Mouse (Mus musculus) right cerebral cortex, postnatal 4 days (tissue): ENCODE measurements around the gene Fzd7.
"Not testable (repeated sequence)": the region's sequence is repeated elsewhere in the genome, so short reads cannot be mapped to it uniquely, and the experiment has no call there.

Source experiments
- DNase-seq: peaks from one replicate; pipeline ENCODE4 v3.0.0-alpha.2; 2022

Gene Fzd7

DNA sequence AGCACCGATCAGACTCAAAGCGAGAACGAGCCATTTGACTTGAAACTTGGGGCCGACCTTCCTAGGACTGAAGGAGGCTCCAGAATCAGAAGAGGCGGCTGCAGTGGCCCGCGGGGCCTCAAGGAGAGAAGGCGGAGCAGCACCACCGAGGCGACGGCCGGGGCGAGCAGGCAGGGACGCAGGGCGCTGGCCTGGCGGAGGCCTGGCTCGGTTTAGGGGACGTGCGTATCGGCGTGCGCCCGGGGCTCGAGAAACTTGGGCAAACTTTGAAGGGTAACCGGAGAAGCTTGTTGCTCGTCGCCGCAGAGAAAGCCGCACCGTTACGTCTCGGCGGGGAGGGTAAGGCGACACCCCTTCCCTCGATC, at the start of gene Fzd7:
Gene Fzd7 (plus strand): TSS at position 94 of the 365 bp plus-strand sequence.
- peak; percentile 23 for DNase-seq

DNA sequence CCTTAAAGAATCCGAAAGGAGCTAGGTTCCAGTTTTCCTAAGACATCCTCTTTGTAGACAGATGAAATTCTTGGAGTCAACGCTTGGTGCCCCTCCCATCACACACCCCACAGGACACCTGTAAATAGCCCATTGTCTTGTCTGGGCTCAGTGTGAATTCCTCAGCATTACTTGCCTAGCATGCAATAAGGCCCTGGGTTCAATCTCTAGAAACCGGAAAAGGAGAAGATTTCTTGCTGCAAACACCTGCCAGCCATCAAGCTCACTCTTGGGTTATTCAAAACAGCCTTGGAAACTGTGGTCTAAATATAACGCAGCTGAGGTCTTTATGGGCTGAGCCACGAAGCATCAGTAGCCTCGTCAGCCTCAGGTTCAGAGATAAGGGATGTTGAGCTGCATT, 48.9 kb upstream of the Fzd7 start:
- no peak for DNase-seq

DNA sequence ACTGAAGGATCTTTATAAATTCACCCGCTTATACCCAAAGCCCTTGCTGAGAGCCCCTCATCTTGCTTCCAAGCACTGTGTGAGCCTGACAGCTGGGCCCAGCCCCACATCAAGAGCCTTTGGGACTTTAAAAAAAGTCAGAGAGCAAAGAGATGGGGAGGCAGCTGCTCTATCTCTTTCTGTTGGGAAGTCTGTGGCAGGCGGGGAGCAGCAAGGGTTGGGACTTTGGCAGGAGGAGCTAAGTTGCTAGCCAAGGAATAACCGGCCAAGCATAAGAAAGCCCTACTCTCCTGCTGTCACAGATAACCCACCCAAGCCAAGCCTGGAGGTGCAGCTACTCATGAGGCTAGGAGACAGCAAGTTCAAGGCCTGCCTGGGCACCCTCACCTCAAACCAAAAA, 48.2 kb upstream of the Fzd7 start:
- no peak for DNase-seq

DNA sequence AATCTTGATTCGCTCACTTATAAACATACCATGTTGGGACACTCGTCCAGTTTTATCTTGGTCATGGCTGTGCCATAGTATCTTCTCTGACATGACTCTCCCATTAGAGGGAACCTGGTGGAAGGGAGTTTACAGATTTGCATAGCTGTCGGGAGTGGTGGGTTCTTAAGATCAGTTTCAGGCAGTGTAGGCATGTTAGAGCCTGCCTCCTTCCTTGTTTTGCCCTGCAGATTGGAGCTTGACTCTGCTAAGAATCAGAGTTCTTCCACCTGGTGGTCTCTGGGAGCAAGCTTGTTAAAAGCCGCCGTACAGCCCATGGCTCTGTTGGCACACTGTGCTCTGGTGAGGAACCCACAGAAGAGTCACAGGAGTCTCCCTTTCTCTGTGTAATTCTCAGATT, 47.0 kb upstream of the Fzd7 start:
- DNase-seq, result no peak

DNA sequence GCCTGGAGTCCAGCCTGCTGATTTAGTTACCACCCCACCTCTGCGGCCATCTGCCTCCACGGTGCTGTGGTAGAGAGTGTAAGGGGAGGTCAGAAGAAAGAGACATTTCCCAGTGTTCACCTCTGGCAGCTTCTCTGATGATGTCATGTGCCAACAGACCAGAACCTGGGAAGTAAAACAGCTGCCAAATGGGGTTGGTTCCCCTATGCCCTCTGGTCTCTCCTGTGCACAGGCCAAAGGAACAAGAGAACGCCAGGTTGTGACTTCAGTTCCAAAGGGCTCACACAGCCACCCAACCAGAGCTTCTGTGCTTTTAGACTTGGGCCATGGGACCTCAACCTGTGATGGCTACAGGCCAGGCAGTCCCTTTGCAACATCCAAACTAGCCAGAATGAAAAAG, 45.9 kb upstream of the Fzd7 start:
- DNase-seq, result no peak

DNA sequence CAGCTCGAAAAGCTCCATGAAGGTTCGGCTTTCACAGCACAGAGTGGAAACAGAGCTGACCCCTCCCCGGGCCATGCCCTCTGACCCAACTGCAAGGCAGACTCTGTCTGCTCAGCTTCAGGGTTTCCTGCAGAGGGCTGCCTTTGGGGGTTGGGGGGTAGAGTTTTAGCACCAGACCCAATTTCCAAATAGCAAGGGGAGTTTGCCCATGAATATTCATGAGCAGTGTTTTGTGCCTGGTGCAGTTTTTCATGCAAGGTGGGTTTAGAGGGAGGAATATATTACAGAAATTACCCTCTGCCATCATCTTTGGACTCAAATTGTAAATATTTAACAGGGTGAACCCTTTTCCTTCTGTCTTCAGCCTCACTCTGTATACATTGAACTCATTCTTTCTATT, 44.3 kb upstream of the Fzd7 start:
- DNase-seq, result no peak

DNA sequence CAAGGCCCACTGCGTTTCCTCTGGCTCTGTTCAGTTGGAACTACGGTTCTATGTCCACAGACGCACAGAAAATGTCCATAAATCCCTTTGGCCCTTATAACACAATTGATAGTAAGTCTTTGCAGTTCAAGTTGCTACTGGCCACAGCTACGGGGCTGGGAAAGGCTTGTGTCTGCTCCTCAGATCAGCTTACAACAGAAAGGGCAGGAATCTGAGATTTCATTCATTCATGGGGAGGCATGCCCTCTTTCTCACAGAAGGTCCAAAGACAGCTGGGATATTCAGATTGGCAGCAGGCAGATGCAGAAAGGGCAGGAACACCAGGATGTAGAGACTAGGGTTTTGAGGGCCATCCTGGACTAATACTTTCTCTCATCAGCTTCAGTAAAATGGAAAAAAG, 43.9 kb upstream of the Fzd7 start:
- DNase-seq, result no peak

DNA sequence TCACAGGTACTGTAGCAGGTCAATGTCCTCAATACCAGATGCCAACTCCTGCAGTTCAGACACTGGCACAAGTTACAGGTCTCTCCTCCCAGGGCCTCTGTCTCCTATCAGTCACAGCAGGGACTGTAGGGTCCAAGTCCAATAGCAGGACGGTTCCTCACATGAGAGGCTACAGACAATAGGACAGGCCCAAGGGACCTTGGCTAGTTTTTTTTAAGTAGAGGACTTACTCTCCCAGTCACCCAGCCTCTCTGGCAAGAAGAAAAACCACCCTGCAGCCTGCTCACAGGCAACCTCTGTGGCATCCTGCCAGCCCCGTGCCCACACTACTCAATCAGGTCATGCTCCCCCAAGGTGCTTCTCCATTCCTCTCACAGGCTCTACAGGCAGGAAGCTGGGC, 43.0 kb upstream of the Fzd7 start:
- DNase-seq, result no peak

DNA sequence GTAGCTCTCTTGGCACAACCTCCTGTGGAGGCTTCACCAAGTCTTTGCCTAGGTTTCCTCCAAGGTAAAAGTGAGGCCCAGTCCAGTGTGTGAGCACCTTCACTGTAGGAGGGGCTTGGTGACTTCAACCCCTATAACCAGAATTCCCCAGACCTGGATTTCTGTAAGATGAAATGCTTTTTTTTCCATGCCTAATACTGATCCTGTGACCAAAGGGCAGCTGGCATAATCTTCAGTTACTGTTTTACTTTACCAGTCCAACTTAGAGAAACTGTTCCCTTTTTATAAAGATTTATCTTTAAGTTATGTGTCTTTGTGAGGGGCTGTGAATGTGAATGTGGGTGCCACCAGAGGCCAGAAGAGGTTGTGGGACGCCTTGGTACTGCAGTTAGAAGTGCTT, 42.3 kb upstream of the Fzd7 start:
- no peak for DNase-seq

DNA sequence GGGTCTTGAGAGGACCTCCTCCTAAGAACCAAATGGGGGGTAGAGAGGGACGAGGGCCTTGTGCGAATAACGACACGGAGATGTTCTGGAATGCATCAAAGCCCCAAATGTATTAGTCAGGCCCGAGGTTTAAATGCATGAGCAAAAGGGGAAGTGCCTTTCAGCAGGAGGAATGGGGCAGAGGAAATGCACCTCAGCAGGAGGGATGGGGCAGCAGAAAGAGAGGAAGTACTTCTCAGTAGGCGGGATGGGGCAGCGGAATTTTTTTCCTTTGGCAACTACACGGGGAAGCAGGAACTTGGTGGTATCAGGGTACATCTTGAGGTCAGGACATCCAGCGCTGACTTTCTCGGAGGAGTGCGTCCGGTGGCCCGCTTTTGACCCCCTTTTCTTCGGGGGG, 39.5 kb upstream of the Fzd7 start:
- DNase-seq, result not testable (repeated sequence)

DNA sequence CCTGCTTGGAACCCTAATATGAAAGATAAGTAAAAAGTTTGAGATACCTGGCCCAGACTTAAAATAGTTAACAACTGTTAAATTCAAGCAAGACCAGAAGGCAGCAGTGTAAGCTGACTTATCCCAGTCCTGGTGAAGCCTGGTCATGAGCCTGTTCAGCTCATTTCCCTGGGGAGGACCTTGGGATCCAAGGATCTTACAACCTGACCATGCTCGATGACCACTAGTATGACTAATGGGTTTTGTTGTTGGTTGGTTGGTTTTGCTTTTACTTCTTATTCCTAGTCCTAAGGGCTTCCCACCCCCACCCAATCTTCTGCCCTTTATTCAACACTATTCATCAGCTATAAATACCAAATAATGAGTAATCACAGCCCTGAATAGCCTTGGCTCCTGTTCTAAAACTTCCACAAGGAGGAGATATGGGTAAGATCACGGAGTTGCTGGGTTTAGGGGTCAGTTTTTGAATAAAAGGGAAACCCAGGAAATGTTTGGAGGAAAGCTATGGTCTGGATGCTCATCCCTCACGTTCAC, 38.0 kb upstream of the Fzd7 start:
- no peak for DNase-seq

DNA sequence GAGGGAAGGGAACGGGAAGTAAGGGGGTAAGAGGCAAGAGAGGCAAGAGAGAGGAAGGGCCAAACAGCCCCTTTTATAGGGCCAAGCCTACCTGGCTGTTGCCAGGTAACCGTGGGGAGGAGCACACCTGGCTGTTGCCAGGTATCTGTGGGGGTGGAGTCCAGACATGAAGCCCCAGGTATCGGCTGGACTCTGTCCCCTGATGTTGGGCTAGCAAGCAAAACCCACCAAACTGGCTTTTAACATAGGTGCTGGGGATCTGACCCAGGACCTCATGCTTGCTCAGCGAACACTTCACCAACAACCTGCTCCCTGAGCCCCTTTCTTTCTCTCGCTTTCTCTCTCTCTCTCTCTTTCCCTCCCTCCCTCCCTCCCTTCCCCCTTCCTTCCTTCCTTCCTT, 37.0 kb upstream of the Fzd7 start:
- no peak for DNase-seq

DNA sequence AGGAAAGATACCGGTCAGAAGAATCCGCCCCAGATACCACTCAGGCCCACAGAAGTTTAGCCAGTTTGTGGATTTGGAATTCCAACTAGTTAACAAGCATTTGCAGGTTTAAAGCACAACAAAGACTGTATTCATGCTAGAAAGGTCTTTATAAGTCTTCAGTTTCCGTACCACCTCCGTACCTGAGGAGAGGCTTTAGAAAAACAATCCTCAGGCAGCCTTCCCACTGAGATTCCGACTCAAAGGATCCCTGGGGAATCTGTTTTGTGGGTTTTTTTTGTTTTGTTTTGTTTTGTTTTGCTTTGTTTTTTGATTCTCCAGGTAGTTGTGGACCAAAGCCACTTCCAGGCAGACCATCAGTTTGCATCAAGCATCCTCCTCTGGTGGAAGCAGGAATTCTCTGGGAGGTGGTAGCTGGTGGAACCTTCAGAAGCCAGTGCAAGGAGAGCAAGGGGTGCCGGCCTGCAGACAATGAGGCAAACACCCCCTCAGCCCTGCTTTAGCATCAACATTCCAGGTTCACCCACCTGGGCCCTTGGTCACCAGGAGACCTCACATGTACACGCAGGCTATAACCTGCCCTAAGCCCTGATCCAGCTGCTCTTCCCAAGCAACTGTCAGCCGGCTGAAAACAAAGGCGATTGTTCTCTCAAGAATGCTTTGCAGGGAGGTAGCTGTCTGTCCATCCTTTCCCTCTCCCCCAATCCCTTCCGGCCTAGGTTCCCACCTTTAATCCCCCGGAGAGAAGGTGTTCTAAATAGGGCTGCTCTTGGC, 33.5 kb upstream of the Fzd7 start:
- DNase-seq, result no peak

DNA sequence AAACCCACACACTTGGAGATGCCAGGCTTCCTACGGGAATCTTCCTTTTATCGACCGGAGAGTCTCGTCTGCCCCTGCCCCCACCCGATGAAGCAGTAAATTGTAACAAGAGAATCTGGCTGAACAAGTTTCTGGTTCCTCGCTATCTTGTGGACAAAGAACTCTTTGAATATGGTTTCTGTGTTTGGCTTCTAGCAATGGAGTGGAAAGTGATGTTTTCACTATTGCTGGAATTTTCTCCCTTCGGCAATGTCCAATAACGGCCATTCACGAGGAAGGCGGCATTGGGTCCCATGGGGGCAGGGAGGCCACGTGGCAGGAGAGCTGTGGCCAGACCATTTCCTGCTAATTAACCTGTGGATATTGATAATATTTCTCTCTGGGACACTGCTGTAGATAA, 32.8 kb upstream of the Fzd7 start:
- no peak for DNase-seq

DNA sequence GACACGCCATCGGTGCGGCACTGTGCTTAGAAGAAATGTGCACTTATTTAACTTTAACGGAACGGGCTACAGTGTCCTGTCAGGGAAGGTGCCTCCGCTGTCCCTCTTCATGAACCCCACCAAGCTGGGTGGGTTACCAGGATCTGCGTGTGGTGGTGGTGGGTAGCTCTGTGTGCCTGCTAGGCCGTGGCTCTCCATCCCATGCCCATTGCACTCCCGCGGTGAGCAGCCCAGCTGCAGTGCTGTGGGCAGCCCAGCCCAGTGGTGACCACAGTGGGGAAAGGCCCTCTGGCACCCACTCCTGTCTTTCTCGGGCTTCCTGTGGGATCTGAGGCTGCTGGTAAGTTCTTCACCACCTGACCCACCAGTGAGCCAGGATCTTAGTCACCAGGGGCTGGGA, 31.3 kb upstream of the Fzd7 start:
- no peak for DNase-seq

DNA sequence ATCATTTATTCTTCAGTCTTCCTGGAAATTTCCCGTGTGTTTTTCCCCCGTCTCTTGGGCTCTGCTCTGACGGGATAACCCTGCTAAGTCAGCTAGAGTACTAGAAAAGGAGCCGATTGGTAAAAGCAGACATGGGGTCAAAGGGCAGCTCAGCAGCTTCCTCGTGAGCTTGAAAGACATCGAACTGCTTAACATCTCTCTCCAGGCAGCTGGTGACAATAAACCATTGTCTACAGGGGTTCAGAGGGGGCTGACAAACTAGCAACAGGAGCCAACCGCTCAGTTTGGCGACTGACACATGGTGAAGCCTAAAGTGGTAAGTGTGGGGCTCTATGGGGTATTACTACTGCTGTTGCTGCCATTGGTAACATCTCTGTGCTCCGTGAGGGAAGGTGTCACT, 30.6 kb upstream of the Fzd7 start:
- no peak for DNase-seq

DNA sequence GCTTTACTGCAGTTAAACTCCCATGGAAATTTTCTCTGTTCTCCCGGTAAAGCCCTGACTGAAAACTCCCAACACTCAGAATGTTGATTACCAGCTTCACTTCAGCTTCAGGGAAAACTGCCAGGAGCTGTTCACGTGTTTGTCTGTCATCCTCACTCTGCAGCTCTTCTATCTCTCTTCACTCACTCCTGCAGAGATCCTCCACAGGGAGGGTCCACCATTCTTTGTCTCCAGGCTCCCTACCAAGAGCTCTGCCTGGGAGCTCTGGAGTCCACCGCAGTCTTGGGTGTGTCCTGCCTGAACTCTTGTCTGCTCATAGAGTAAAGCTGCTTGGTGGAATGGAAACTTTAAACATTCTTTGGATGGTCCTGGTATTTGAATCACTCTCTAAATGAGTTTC, 25.4 kb upstream of the Fzd7 start:
- no peak for DNase-seq

DNA sequence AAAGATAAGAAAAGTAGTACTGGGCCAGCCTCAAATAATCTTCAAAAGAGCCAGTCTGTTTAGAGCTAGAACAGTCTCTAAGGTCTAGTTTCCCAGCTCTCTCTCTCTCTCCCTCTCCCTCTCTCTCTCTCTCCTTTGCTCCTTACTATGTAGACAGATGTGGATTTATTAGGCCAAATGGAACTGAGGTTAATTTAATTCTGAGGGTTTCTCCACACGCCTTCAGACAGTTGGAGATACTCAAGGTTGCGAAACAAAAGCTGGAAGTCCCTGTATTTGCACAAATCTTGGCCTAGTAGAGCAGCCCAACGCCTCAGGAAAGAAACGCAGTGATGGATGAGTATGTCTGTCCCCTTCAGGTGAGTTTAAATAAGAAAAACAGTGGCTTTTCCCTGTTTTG, 24.4 kb upstream of the Fzd7 start:
- DNase-seq, result no peak

DNA sequence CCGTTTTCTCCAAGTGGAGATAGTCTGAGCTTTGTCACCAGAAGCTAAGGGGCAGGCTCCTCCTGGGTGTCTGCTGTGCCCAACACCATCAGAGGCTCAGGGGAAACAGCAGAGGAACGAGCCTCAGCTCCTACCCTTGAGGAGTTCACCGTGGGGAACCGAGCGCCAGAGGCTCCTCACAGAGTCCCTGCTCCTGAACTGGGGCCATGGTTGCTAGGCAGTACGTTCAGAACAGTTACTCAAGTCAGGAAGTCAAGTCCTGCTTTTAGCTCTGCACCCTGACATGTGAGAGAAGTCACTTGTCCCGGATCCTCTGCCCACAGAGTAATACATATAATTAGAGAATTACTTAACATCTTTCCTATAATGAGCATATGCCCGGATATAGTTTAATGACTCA, 23.3 kb upstream of the Fzd7 start:
- DNase-seq, result no peak

DNA sequence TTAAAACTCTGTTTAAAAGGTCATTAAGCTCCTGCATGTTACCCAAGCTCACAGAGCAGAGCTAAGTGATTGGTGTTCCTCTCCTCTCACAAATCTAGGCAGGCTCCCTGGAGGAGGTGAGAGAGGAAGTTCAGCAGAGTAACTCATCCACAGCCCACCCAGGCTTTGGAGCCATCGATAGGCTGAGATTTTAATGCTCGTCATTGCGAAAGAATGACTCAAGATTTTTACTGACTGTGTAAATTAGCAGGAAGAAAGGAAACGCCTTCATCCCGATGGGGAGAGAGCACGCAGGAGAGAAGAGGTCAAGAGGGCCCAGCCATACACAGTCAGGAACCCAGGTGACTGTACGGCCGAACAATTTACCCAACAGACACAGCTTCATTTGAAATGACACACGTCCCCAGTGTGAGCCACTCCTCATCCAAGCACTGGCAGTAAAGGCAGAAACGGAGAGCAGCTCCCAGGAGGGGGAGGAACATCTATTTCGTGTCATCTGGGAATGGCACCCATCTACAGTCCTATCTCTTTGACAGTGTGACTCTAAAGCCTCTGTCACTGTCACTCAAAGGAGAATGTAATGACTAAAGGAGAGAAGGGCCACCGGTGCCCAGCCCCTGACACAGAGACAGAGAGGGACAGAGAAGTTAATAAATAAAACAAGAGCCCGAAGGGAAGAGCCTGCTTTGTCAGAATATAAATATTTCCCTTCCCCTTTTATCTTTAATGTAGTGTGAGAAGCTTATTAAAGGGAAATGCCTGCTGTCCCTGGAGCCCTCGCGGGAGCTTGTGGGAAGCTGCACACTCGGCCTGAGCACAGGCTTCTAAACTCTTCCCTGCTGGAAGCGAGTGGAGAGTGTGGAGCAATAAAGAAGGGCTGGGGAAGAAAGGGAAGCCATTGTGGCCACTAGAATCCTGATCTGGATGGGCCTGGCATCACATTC, 17.3 kb upstream of the Fzd7 start:
- DNase-seq, result no peak

DNA sequence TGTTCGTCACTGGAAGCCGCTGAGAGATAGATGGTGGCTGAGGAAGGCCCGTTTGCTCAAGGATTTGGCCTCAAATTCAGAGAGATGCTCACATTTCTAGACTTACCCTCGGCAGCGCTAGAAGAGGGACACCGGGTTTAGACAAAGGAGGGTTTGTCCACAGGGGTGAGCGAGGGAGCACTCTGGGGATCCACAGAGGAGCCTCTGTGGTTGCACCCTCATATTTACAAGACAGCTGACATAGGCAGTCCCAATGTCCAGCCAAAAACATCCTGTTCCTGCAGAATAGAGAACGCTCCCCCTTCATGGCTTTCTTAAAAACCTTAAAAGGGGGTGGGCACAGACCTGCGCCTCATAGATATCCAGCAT, 16.6 kb upstream of the Fzd7 start:
- DNase-seq, result no peak

DNA sequence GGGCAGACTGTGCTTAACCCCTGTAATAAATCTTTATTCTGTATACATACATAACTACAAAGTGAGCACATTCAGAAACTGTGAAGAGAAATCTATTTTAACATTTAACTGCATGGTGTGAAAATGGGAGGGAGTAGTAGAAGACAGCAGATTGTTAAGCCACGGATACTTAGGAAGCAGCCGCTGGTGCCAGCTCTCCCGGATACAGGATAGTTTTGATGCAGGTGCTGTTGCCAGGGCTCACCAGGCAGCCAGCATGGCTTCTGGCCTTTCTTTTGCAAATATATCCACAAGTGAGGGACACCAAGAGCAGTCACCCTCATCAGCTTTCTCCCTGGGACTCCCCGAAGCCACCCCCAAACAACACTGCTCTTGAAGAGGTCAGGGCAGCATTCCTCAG, 13.1 kb upstream of the Fzd7 start:
- no peak for DNase-seq

DNA sequence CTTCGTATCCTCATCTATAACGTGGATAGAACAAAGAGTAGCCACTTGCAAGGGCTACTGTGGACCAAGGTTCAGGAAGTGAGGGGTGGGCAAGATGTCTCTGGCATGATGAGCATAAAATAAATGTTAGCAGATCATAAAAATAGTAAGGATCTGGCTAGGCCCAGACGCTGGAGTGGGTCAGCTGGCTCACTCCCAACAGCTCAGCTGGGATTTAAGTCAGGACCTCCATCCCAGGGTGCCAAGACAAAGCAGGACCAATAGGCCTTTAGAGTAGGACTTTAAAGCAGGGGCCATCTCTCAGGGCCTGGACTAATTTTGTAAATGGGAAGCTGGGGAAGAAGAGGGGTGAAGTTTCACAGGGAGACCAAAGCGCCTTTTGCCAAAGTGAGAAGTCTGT, 11.5 kb upstream of the Fzd7 start:
- DNase-seq, result no peak
